Mouse (Mus musculus) CD4-positive, CD25-positive, alpha-beta regulatory T cell (primary cell): ENCODE measurements around the gene Evi5l. TPM values are rescaled to one million over a fixed set of nuclear protein-coding genes. Genes with fewer than 3 reads are reported as not detected.

Source experiments
- polyA plus RNA-seq: library from polyadenylated mRNA; unstranded; fragments of 100-300 nt; shearing (Covaris generic); gene quantifications from one replicate; pipeline ENCODE4 v1.2.1, GENCODE M21; 2017

Evi5l gene
- 18.2 TPM for polyA plus RNA-seq

DNA sequence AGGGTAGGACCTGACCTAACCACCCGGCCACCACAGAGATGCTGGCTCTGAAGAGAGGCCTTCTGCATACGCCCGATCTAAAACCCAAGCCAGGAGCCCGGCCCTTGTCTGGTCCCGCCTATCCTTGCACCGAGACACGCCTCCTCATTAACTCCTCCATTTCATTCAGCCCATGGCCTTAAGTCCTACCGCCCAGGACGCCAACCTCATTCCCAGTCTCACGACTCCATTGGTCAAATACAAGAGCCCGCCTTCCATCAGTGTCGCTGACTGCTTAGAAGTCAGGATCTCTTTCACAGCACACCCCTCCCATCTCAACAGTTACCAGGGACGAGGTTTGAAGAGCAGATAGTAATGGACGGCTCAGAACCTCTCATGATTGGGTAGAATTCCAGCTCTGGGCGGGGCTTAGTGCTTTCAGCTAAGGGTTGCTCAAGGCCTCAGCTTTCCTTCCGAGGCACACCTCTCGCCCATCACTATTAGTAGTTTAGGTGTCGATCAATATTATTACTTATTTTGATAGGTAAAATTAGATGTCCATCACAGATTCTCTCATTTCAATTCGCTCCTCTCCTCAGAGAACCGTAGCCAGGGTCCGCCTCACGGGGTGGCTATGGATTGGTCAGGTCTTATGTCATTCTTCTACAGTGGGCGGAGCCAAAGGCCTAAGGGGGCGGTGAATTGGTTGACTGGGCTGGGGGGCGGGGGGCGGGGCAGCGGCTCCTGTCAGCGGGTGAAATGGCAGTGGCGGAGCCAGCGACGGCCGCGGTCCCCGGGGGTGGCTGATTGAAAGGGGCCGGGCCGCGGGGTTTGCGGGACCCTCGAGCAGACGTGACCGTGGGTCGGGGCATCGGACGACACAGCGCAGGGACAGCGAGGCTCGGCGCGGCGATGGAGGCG, at the start of gene Evi5l:
Evi5l (plus strand) TSS at position 716 of the 900 bp plus-strand sequence.

DNA sequence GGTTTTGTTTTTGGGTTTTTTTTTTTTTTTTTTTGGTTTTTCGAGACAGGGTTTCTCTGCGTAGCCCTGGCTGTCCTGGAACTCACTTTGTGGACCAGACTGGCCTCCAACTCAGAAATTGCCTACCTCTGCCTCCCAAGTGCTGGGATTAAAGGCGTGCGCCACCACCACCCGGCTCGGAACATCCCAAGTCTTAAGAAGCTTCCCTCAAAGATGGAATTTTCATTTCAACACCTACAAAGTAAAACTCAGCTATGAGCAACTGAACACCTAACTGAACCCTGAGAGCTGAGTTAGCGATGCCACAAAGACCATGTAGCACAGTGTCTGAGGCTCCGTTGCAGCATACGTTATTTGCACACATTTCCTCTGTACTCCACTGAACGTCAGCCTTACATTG, 32.6 kb upstream of the Evi5l start, which contains the start of gene Cd209g:
Cd209g (plus strand) TSS at position 301 of the 400 bp plus-strand sequence.

DNA sequence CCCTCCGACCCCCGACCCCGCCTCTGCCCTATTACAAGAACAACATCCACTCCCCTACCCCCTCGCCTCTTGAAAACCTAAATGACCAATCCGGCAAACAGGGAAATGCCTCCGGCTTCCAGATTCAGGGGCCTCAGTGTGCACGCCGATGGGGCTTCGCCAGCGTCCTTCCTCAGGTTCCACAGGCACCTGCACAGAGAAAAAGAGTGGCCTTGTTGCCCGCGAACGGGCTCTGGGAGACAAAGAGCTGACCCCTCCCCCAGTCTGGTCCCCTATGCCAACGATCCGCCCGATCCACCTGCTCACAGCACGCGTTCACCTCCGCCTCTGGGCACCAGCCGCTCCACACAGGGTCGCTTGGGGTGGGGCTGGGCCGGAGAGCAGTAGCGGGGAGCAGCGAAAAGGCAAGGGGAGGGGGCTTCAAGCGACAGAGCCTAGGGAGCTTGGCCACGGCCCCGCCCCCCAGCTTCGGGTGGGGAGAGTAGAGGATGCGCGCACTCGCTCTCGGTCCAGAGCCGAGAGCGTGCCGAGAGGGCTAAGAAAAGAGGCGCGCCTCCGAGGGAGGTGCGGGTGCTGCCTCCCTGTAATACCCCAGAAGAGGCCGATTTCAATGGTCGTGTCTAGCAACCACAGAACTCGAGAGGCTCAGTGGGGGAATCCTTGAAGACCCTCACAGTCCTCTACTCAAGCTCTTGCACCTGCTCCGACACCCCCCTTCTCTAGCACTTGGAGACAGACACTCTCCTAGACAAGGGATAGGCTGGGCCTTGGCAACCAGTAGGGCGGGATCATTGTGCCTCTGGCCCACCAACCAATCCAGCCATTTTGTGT, 50.6 kb downstream of the Evi5l start, which contains the start of gene Prr36:
Prr36 (minus strand) TSS at position 669 of the 831 bp plus-strand sequence.

GRCm38 (mm10) chr8:4226739-4227347, 60.5 kb downstream of the Evi5l start, which contains the start of gene Lrrc8e:
Gene Lrrc8e, plus strand, starts transcription at chr8:4226827.

GRCm38 (mm10) chr8:4238434-4239192, 72.2 kb downstream of the Evi5l start, which contains the start of the genes Map2k7 and Gm49320:
Gene Map2k7, plus strand, starts transcription at chr8:4238740.
Gene Gm49320, plus strand, starts transcription at chr8:4238865.

GRCm38 (mm10) chr8:4247951-4248540, 81.7 kb downstream of the Evi5l start, which contains the start of gene Tgfbr3l:
Gene Tgfbr3l, plus strand, starts transcription at chr8:4248214.

GRCm38 (mm10) chr8:4252934-4253841, 86.8 kb downstream of the Evi5l start, which contains the start of gene Snapc2:
Gene Snapc2, plus strand, starts transcription at chr8:4253080.

GRCm38 (mm10) chr8:4259125-4259804, 92.9 kb downstream of the Evi5l start, which contains the start of gene Ctxn1:
Gene Ctxn1, minus strand, starts transcription at chr8:4259274.

Other genes starting within 250 kb of the Evi5l start
- 2.4 TPM for gene Cd209b, start 239.7 kb upstream of the Evi5l start, polyA plus RNA-seq
- 0.44 TPM for gene Cd209c, start 211.8 kb upstream of the Evi5l start, polyA plus RNA-seq
- not detected for gene Cd209f, start 60.7 kb upstream of the Evi5l start, polyA plus RNA-seq
- gene Cd209g, start 32.5 kb upstream of the Evi5l start, polyA plus RNA-seq = 0.05 TPM
- 0.10 TPM for gene Prr36, start 50.9 kb downstream of the Evi5l start, polyA plus RNA-seq
- 0.16 TPM for gene Lrrc8e, start 60.3 kb downstream of the Evi5l start, polyA plus RNA-seq
- gene Map2k7, start 72.2 kb downstream of the Evi5l start, polyA plus RNA-seq = 72.7 TPM
- 0.96 TPM for gene Gm49320, start 72.3 kb downstream of the Evi5l start, polyA plus RNA-seq
- 14.3 TPM for gene Tgfbr3l, start 81.6 kb downstream of the Evi5l start, polyA plus RNA-seq
- 33.5 TPM for gene Snapc2, start 86.5 kb downstream of the Evi5l start, polyA plus RNA-seq
- 0.44 TPM for gene Ctxn1, start 92.7 kb downstream of the Evi5l start, polyA plus RNA-seq
- 60.4 TPM for gene Timm44, start 109.3 kb downstream of the Evi5l start, polyA plus RNA-seq
- gene Ccl25, start 158.6 kb downstream of the Evi5l start, polyA plus RNA-seq = 17.5 TPM
- 205 TPM for gene Elavl1, start 158.8 kb downstream of the Evi5l start, polyA plus RNA-seq